Mouse (Mus musculus) embryonic facial prominence, embryonic 10.5 days (tissue): ENCODE measurements around the gene Hist2h2be. TPM values are rescaled to one million over a fixed set of nuclear protein-coding genes. Genes with fewer than 3 reads are reported as not detected.
"Not testable (repeated sequence)": the region's sequence is repeated elsewhere in the genome, so short reads cannot be mapped to it uniquely, and the experiment has no call there.

Experiments
- DNase-seq: peaks from one replicate; pipeline ENCODE4 v3.0.0-alpha.2; 2017; ENCODE audit warnings: low spot score
- H3K27ac ChIP-seq: fragments of 300-500 bp; sonication (generic); replicated peaks from 2 replicates; pipeline ENCODE4 v1.5.1; 2016; ENCODE audit warnings: mild to moderate bottlenecking
- H3K27me3 ChIP-seq: fragments of 300-500 bp; sonication (generic); replicated peaks from 2 replicates; pipeline ENCODE4 v1.6.1; 2016; ENCODE audit warnings: low read depth, mild to moderate bottlenecking; ENCODE audit not compliant: poor library complexity, severe bottlenecking
- H3K36me3 ChIP-seq: fragments of 300-500 bp; sonication (generic); replicated peaks from 2 replicates; pipeline ENCODE4 v1.6.1; 2016; ENCODE audit warnings: mild to moderate bottlenecking, moderate library complexity
- H3K4me1 ChIP-seq: fragments of 300-500 bp; sonication (generic); 2 replicates; pipeline ENCODE4 v1.6.1; 2016
- H3K4me3 ChIP-seq: fragments of 300-500 bp; sonication (generic); 2 replicates; pipeline ENCODE4 v1.5.1; 2016; ENCODE audit warnings: mild to moderate bottlenecking, moderate library complexity
- H3K9me3 ChIP-seq: fragments of 300-500 bp; sonication (generic); 2 replicates; pipeline ENCODE4 v1.6.1; 2016; ENCODE audit warnings: mild to moderate bottlenecking
- WGBS: fragments of 180-500 bp; shearing (Covaris S2); methylation state at CpG from one replicate; pipeline ENCODE4 v1.1.7; 2016; 5-methylcytosine and 5-hydroxymethylcytosine counted together
- polyA plus RNA-seq: library from polyadenylated mRNA; unstranded; fragments of >200 nt; fragmentation: Nextera tagmentation; extraction: Ambion mirVana; gene quantifications from 2 replicates; pipeline ENCODE4 v1.2.1, GENCODE M21; 2016

Gene Hist2h2be
- polyA plus RNA-seq, 1 experiment from 2014 or later: 7.8 TPM

DNA sequence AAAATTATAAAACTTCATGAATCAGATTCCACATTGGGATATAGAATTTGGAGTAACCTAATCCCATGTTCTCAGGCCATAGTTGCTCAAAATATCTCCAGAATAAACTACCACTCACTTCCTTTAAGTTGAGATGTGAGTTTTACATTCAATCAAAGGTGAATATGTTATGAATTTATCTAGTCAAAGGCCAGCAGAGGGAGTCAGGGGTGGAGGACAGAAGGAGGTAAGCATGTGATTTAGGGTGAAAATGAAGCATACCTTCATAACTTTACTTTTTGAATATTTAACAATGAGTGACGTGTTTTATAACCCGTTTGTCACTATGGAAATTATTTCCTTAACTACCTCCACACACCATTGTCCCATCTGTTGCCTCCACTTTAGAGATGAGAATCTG lies 14.0 kb downstream of the Hist2h2be start:
- WGBS: 88% methylated on average over 2 of the region's 2 CpGs
- H3K36me3 ChIP-seq: no peaks in the 10 kb centered on the region
- H3K4me1 ChIP-seq: peaks cover 11% of the 10 kb centered on the region
- DNase-seq: no peak
- H3K27me3 ChIP-seq: no peaks in the 10 kb centered on the region
- no peaks in the 10 kb centered on the region for H3K9me3 ChIP-seq
- H3K27ac ChIP-seq: no peak overlapping the region
- no peak overlapping the region for H3K4me3 ChIP-seq

GRCm38 (mm10) chr3:96235836-96236235 lies 14.9 kb downstream of the Hist2h2be start:
- H3K4me3 ChIP-seq: no peak overlapping the region; the same call in 1 of the 2 replicates
- H3K27ac ChIP-seq: no peak overlapping the region; the same call in 1 of the 2 replicates
- 52% methylated on average over 3 of the region's 3 CpGs for WGBS

GRCm38 (mm10) chr3:96236834-96237334 lies 16.0 kb downstream of the Hist2h2be start:
- H3K9me3 ChIP-seq: no peaks in the 10 kb centered on the region
- peak; percentile 33 for DNase-seq
- H3K4me1 ChIP-seq: peaks cover 19% of the 10 kb centered on the region
- no peaks in the 10 kb centered on the region for H3K27me3 ChIP-seq
- peak overlapping the region; percentile 90 for H3K27ac ChIP-seq
- H3K4me3 ChIP-seq: peak overlapping the region; percentile 60
- no peaks in the 10 kb centered on the region for H3K36me3 ChIP-seq
- WGBS: 82% methylated on average over 4 of the region's 4 CpGs

More at GRCm38 (mm10) chr3:96235836-96236235, 14.9 kb downstream of the Hist2h2be start:
- Histone ChIP-seq H3K4me1 (peaks cover 16% of the 10 kb centered on the region), H3K36me3 (no peaks in the 10 kb centered on the region), H3K9me3 (no peaks in the 10 kb centered on the region), H3K27me3 (no peaks in the 10 kb centered on the region)
- no peak for DNase-seq

GRCm38 (mm10) chr3:96237335-96237903 lies 16.5 kb downstream of the Hist2h2be start:
- H3K9me3 ChIP-seq: no peaks in the 10 kb centered on the region
- peaks cover 22% of the 10 kb centered on the region for H3K4me1 ChIP-seq
- H3K4me3 ChIP-seq: peak overlapping the region; percentile 60
- H3K27me3 ChIP-seq: no peaks in the 10 kb centered on the region
- peak; percentile 52 for DNase-seq
- H3K36me3 ChIP-seq: no peaks in the 10 kb centered on the region
- WGBS: 31% methylated on average over 7 of the region's 7 CpGs
- H3K27ac ChIP-seq: peak overlapping the region; percentile 90

- Histone ChIP-seq H3K9me3 (no peaks in the 10 kb centered on the region), H3K27me3 (no peaks in the 10 kb centered on the region), H3K4me1 (peaks cover 28% of the 10 kb centered on the region), H3K27ac (peak overlapping the region; percentile 90), H3K4me3 (peak overlapping the region; percentile 60), H3K36me3 (no peaks in the 10 kb centered on the region)
- WGBS: under 1% methylated on average over 12 of the region's 12 CpGs
- peak; percentile 50 for DNase-seq
These were observed 17.1 kb downstream of the Hist2h2be start for GRCm38 (mm10) chr3:96237904-96238511.

- H3K27ac ChIP-seq: peak within 1 kb of the TSS; percentile 90
- H3K4me1 ChIP-seq: peaks cover 39% of the 10 kb centered on the region
- not testable (repeated sequence) for H3K9me3 ChIP-seq, H3K27me3 ChIP-seq, DNase-seq, H3K36me3 ChIP-seq
- WGBS: under 1% methylated on average over 30 of the region's 68 CpGs
- peak within 1 kb of the TSS; percentile 60 for H3K4me3 ChIP-seq
These were observed 18.3 kb downstream of the Hist2h2be start, which contains the start of gene Hist2h3c2 for GRCm38 (mm10) chr3:96238954-96239793. Gene Hist2h3c2, minus strand, starts transcription at chr3:96239127.

DNA sequence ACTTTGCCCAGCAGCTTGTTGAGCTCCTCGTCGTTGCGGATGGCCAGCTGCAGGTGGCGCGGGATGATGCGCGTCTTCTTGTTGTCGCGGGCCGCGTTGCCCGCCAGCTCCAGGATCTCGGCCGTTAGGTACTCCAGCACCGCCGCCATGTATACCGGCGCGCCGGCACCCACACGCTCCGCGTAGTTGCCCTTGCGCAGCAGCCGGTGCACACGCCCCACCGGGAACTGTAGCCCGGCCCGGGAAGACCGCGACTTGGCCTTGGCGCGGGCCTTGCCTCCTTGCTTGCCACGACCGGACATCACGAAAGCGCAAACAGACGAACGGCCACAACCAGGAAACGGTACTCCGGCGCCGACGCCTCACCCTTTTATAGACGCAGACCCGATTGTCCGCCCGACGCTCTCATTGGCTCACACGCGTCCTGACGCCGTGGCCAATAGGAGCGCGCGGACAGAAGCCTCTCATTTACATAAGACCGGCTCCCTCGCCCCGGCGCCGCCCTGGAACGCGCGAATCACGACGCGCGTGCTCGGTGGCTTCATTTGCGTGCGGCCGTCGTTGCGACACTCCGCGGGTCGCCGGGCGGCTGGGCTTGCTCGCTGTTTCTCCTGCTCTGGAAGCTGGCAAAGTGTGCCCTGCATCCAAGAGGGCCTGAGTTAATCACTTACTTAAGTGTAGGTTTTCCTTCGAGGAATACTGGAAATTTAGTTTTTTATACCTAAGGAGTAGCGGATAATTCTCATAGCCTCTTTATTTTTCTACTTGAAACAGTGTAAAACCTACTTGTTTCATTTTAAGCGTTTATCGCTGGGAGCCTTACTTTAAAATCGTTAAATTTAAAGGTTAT lies 19.3 kb downstream of the Hist2h2be start, which contains the start of gene Hist2h2aa2:
Hist2h2aa2 (minus strand) TSS at position 328 of the 850 bp plus-strand sequence.
- Histone ChIP-seq H3K27ac (peak within 1 kb of the TSS; percentile 98), H3K4me3 (peak within 1 kb of the TSS; percentile 48), H3K4me1 (peaks cover 49% of the 10 kb centered on the region)
- H3K27me3 ChIP-seq, H3K9me3 ChIP-seq, H3K36me3 ChIP-seq: not testable (repeated sequence)
- WGBS: 3% methylated on average over 45 of the region's 85 CpGs
- peak; percentile 82 for DNase-seq

- Histone ChIP-seq H3K4me1 (peaks cover 49% of the 10 kb centered on the region), H3K4me3 (peak overlapping the region; percentile 44), H3K27me3 (no peaks in the 10 kb centered on the region), H3K36me3 (no peaks in the 10 kb centered on the region), H3K27ac (peak overlapping the region; percentile 98), H3K9me3 (no peaks in the 10 kb centered on the region)
- no peak for DNase-seq
- WGBS: 78% methylated on average over 9 of the region's 9 CpGs
These were observed 19.9 kb downstream of the Hist2h2be start for GRCm38 (mm10) chr3:96240799-96241197.

- Histone ChIP-seq H3K27ac (peak overlapping the region; percentile 98), H3K27me3 (no peaks in the 10 kb centered on the region), H3K36me3 (no peaks in the 10 kb centered on the region), H3K4me3 (peak overlapping the region; percentile 66), H3K9me3 (no peaks in the 10 kb centered on the region), H3K4me1 (peaks cover 54% of the 10 kb centered on the region)
- DNase-seq: no peak
- WGBS: 83% methylated on average over 7 of the region's 7 CpGs
These were observed 23.1 kb downstream of the Hist2h2be start for GRCm38 (mm10) chr3:96243921-96244572.

GRCm38 (mm10) chr3:96245003-96245886 lies 24.3 kb downstream of the Hist2h2be start, which contains the start of gene Hist2h2aa1:
Gene Hist2h2aa1, plus strand, starts transcription at chr3:96245497.
- H3K4me1 ChIP-seq: peaks cover 66% of the 10 kb centered on the region

More at GRCm38 (mm10) chr3:96245003-96245886, 24.3 kb downstream of the Hist2h2be start, which contains the start of gene Hist2h2aa1:
- H3K27me3 ChIP-seq, H3K9me3 ChIP-seq, H3K36me3 ChIP-seq: not testable (repeated sequence)
- Histone ChIP-seq H3K27ac (peak within 1 kb of the TSS; percentile 98), H3K4me3 (peak within 1 kb of the TSS; percentile 66)
- DNase-seq: peak; percentile 81
- WGBS: 0% methylated on average over 44 of the region's 88 CpGs
